Mouse (Mus musculus) liver, embryonic 15.5 days (tissue): ENCODE results near the gene Rad51. TPM values are rescaled to one million over a fixed set of nuclear protein-coding genes. Genes with fewer than 3 reads are reported as not detected.
A peak's percentile ranks its signal among the peaks of the same experiment; 100 is the strongest.

Experiments
- ATAC-seq: fragments of 200-750 bp; cut with Nextera tagmentation; 2 replicates; pipeline ENCODE4 v1.8.0; 2017; ENCODE audit warnings: moderate number of reproducible peaks, mild to moderate bottlenecking, moderate library complexity; ENCODE audit not compliant: insufficient read depth
- H3K27ac ChIP-seq: fragments of 300-500 bp; sonication (generic); replicated peaks from 2 replicates; pipeline ENCODE4 v1.5.1; 2015; ENCODE audit warnings: mild to moderate bottlenecking, inconsistent platforms
- H3K27me3 ChIP-seq: fragments of 300-500 bp; sonication (generic); 2 replicates; pipeline ENCODE4 v1.6.1; 2015; ENCODE audit warnings: mild to moderate bottlenecking, inconsistent platforms
- H3K36me3 ChIP-seq: fragments of 300-500 bp; sonication (generic); replicated peaks from 2 replicates; pipeline ENCODE4 v1.6.1; 2015; ENCODE audit warnings: moderate library complexity, mild to moderate bottlenecking, inconsistent platforms
- H3K4me1 ChIP-seq: fragments of 300-500 bp; sonication (generic); replicated peaks from 2 replicates; pipeline ENCODE4 v1.6.1; 2015; ENCODE audit warnings: inconsistent platforms
- H3K4me2 ChIP-seq: fragments of 300-500 bp; sonication (generic); 2 replicates; pipeline ENCODE4 v1.6.1; 2015; ENCODE audit warnings: moderate library complexity, mild to moderate bottlenecking, inconsistent platforms
- H3K4me3 ChIP-seq: fragments of 300-500 bp; sonication (generic); replicated peaks from 2 replicates; pipeline ENCODE4 v1.5.1; 2015; ENCODE audit warnings: mild to moderate bottlenecking, inconsistent platforms
- H3K9ac ChIP-seq: fragments of 300-500 bp; sonication (generic); 2 replicates; pipeline ENCODE4 v1.6.1; 2015; ENCODE audit warnings: moderate library complexity, mild to moderate bottlenecking, inconsistent platforms
- H3K9me3 ChIP-seq: fragments of 300-500 bp; sonication (generic); replicated peaks from 2 replicates; pipeline ENCODE4 v1.6.1; 2016; ENCODE audit warnings: inconsistent platforms
- WGBS: fragments of 180-500 bp; shearing (Covaris S2); methylation state at CpG from one replicate; pipeline ENCODE4 v1.1.7; 2015; ENCODE audit warnings: mixed read lengths; ENCODE audit not compliant: insufficient replicate concordance; 5-methylcytosine and 5-hydroxymethylcytosine counted together
- polyA plus RNA-seq: library from polyadenylated mRNA; unstranded; fragments of >200 nt; fragmentation: Nextera tagmentation; extraction: Ambion mirVana; gene quantifications from 2 replicates; pipeline ENCODE4 v1.2.1, GENCODE M21; 2015

Rad51 gene
- polyA plus RNA-seq, 1 experiment from 2014 or later: 30.4 TPM

GRCm38 (mm10) chr2:119176761-119177160 lies 64.2 kb downstream of the Rad51 start:
- no peaks in the 10 kb centered on the region for H3K27me3 ChIP-seq
- H3K9me3 ChIP-seq: no peaks in the 10 kb centered on the region
- peaks cover 26% of the 10 kb centered on the region for H3K4me1 ChIP-seq
- H3K27ac ChIP-seq: no peak overlapping the region
- no peak overlapping the region for H3K4me3 ChIP-seq
- no peak overlapping the region for H3K4me2 ChIP-seq
- 50% methylated on average over 3 of the region's 3 CpGs for WGBS
- H3K9ac ChIP-seq: no peak overlapping the region
- ATAC-seq: no peak
- 0 out of 2 replicates have a peak, but pooled peaks cover 19% of the 10 kb centered on the region for H3K36me3 ChIP-seq

GRCm38 (mm10) chr2:119177384-119177939 lies 64.9 kb downstream of the Rad51 start:
- Histone ChIP-seq H3K9ac (no peak overlapping the region), H3K4me1 (peaks cover 19% of the 10 kb centered on the region), H3K36me3 (0 out of 2 replicates have a peak, but pooled peaks cover 13% of the 10 kb centered on the region), H3K4me3 (no peak overlapping the region), H3K27ac (no peak overlapping the region), H3K27me3 (no peaks in the 10 kb centered on the region), H3K4me2 (no peak overlapping the region), H3K9me3 (no peaks in the 10 kb centered on the region)
- ATAC-seq: no peak
- 74% methylated on average over 5 of the region's 5 CpGs for WGBS

GRCm38 (mm10) chr2:119182914-119183313 lies 70.3 kb downstream of the Rad51 start:
- 69% methylated on average over 7 of the region's 7 CpGs for WGBS

GRCm38 (mm10) chr2:119189029-119189710 lies 76.6 kb downstream of the Rad51 start:
- ATAC-seq: peak; percentile 90
- 5% methylated on average over 15 of the region's 15 CpGs for WGBS
- H3K4me1 ChIP-seq: peaks cover 8% of the 10 kb centered on the region
- H3K9me3 ChIP-seq: no peaks in the 10 kb centered on the region
- no peaks in the 10 kb centered on the region for H3K27me3 ChIP-seq
- 0 out of 2 replicates have a peak overlapping the region, but pooled peaks have one; percentile 15 for H3K27ac ChIP-seq
- peak overlapping the region; percentile 54 for H3K4me3 ChIP-seq
- peak overlapping the region; percentile 49 for H3K9ac ChIP-seq
- H3K36me3 ChIP-seq: peaks cover 10% of the 10 kb centered on the region
- H3K4me2 ChIP-seq: peak overlapping the region; percentile 87

More at GRCm38 (mm10) chr2:119182914-119183313, 70.3 kb downstream of the Rad51 start:
- no peak for ATAC-seq
- H3K4me3 ChIP-seq: no peak overlapping the region
- no peaks in the 10 kb centered on the region for H3K4me1 ChIP-seq
- H3K36me3 ChIP-seq: peaks cover 37% of the 10 kb centered on the region
- H3K27ac ChIP-seq: no peak overlapping the region
- H3K4me2 ChIP-seq: no peak overlapping the region
- no peak overlapping the region for H3K9ac ChIP-seq
- no peaks in the 10 kb centered on the region for H3K27me3 ChIP-seq
- H3K9me3 ChIP-seq: no peaks in the 10 kb centered on the region

- WGBS: 59% methylated on average over 5 of the region's 5 CpGs
- H3K27me3 ChIP-seq: no peaks in the 10 kb centered on the region
- H3K9ac ChIP-seq: no peak overlapping the region
- H3K9me3 ChIP-seq: no peaks in the 10 kb centered on the region
- no peak overlapping the region for H3K4me3 ChIP-seq
- no peak for ATAC-seq
- H3K36me3 ChIP-seq: no peaks in the 10 kb centered on the region
- H3K4me1 ChIP-seq: peaks cover 8% of the 10 kb centered on the region
- no peak overlapping the region for H3K4me2 ChIP-seq
- no peak overlapping the region for H3K27ac ChIP-seq
These were observed 78.4 kb downstream of the Rad51 start for GRCm38 (mm10) chr2:119190969-119191368.

GRCm38 (mm10) chr2:119194140-119194539 lies 81.5 kb downstream of the Rad51 start:
- Histone ChIP-seq H3K9ac (no peak overlapping the region), H3K9me3 (no peaks in the 10 kb centered on the region), H3K4me2 (no peak overlapping the region), H3K4me1 (peaks cover 12% of the 10 kb centered on the region), H3K27me3 (no peaks in the 10 kb centered on the region), H3K36me3 (no peaks in the 10 kb centered on the region), H3K27ac (no peak overlapping the region), H3K4me3 (no peak overlapping the region)
- ATAC-seq: no peak
- 68% methylated on average over 5 of the region's 5 CpGs for WGBS

GRCm38 (mm10) chr2:119196316-119197108 lies 83.9 kb downstream of the Rad51 start:
- H3K9me3 ChIP-seq: no peaks in the 10 kb centered on the region
- no peaks in the 10 kb centered on the region for H3K27me3 ChIP-seq
- no peaks in the 10 kb centered on the region for H3K36me3 ChIP-seq
- ATAC-seq: no peak
- H3K4me2 ChIP-seq: no peak overlapping the region
- no peak overlapping the region for H3K27ac ChIP-seq
- H3K4me3 ChIP-seq: no peak overlapping the region
- H3K9ac ChIP-seq: no peak overlapping the region
- peaks cover 10% of the 10 kb centered on the region; the same call in 1 of the 2 replicates for H3K4me1 ChIP-seq
- WGBS: 62% methylated on average over 4 of the region's 4 CpGs

Other genes starting within 250 kb of the Rad51 start
- gene Bahd1, start 212.4 kb upstream of the Rad51 start, polyA plus RNA-seq: 3.2 and 4.3 TPM in 2 replicates
- gene Chst14, start 186.3 kb upstream of the Rad51 start, polyA plus RNA-seq: 4.5 and 5.7 TPM in 2 replicates
- 12.3 and 12.4 TPM in 2 replicates for gene Ccdc32, start 83.4 kb upstream of the Rad51 start, polyA plus RNA-seq
- 2.6 and 2.8 TPM in 2 replicates for gene Rpusd2, start 78.0 kb upstream of the Rad51 start, polyA plus RNA-seq
- gene Knl1, start 65.7 kb upstream of the Rad51 start, polyA plus RNA-seq: 55.2 and 59.3 TPM in 2 replicates
- 45.0 and 50.7 TPM in 2 replicates for gene Rmdn3, start 44.2 kb downstream of the Rad51 start, polyA plus RNA-seq
- gene Gchfr, start 55.0 kb downstream of the Rad51 start, polyA plus RNA-seq: 81.3 and 102 TPM in 2 replicates
- 0.10 TPM in 2 replicates for gene Gm14137, start 61.7 kb downstream of the Rad51 start, polyA plus RNA-seq
- 19.0 and 21.6 TPM in 2 replicates for gene Zfyve19, start 95.8 kb downstream of the Rad51 start, polyA plus RNA-seq
- gene Dnajc17, start 96.0 kb downstream of the Rad51 start, polyA plus RNA-seq: 7.0 and 7.1 TPM in 2 replicates
- 0.20 TPM in 1 of 2 replicates, not detected in the other for gene Ppp1r14d, start 117.1 kb downstream of the Rad51 start, polyA plus RNA-seq
- 0.15 and 0.35 TPM in 2 replicates for gene Spint1, start 124.6 kb downstream of the Rad51 start, polyA plus RNA-seq
- gene Rhov, start 158.5 kb downstream of the Rad51 start, polyA plus RNA-seq: 0.08 and 0.26 TPM in 2 replicates
- gene Vps18, start 175.9 kb downstream of the Rad51 start, polyA plus RNA-seq: 6.3 and 6.4 TPM in 2 replicates
- 1.9 and 2.1 TPM in 2 replicates for gene Dll4, start 213.0 kb downstream of the Rad51 start, polyA plus RNA-seq
- 2.9 and 3.4 TPM in 2 replicates for gene Chac1, start 238.4 kb downstream of the Rad51 start, polyA plus RNA-seq